Mouse (Mus musculus): ENCODE results near the gene Atp13a5.

Atp13a5 gene

GRCm38 (mm10) chr16:29205581-29205980 is 173.0 kb downstream of the Atp13a5 start:
- DNase-seq (ENCODE audit: low spot score in 2 of 2), result no peak

GRCm38 (mm10) chr16:29204875-29205274 is 173.7 kb downstream of the Atp13a5 start:
- no peak for DNase-seq (ENCODE audit: low spot score in 2 of 2)

GRCm38 (mm10) chr16:29201146-29201545 is 177.4 kb downstream of the Atp13a5 start:
- DNase-seq (ENCODE audit: low spot score in 2 of 2), result no peak

- peak in 1 of 2 experiments; percentile 48 for DNase-seq (ENCODE audit: low spot score in 2 of 2)
These were observed 180.1 kb downstream of the Atp13a5 start for GRCm38 (mm10) chr16:29198461-29198860.

GRCm38 (mm10) chr16:29195156-29195555 is 183.4 kb downstream of the Atp13a5 start:
- DNase-seq (ENCODE audit: low spot score in 2 of 2), result no peak

GRCm38 (mm10) chr16:29193981-29194380 is 184.6 kb downstream of the Atp13a5 start:
- no peak for DNase-seq (ENCODE audit: low spot score in 2 of 2)

- DNase-seq (ENCODE audit: low spot score in 2 of 2), result no peak
These were observed 185.6 kb downstream of the Atp13a5 start for GRCm38 (mm10) chr16:29192911-29193310.
